Mouse (Mus musculus) thymus, adult 2 months (tissue): ENCODE measurements at regions not wholly inside any gene's neighbourhood (a gene's known extent, or its start where the extent isn't known, plus 50 kb on each side); places are given as distances from the start of the nearest gene placed in this dataset.
"Not testable (repeated sequence)": the region's sequence is repeated elsewhere in the genome, so short reads cannot be mapped to it uniquely, and the experiment has no call there.

Source experiments
- DNase-seq: peaks from one replicate; pipeline ENCODE4 v3.0.0; 2021
- H3K27ac ChIP-seq: fragments of 200-500 bp; 2 replicates; pipeline ENCODE4 v1.5.1; 2012; ENCODE audit warnings: low read length, control low read depth; ENCODE audit not compliant: control insufficient read depth, insufficient read depth
- H3K27me3 ChIP-seq: fragments of 200-500 bp; 2 replicates; pipeline ENCODE4 v1.6.1; 2012; ENCODE audit warnings: mild to moderate bottlenecking, low read length, moderate library complexity, mixed read lengths; ENCODE audit not compliant: control insufficient read depth, insufficient read depth
- H3K36me3 ChIP-seq: fragments of 200-500 bp; 2 replicates; pipeline ENCODE4 v1.6.1; 2012; ENCODE audit warnings: mild to moderate bottlenecking, low read length, moderate library complexity; ENCODE audit not compliant: control insufficient read depth, insufficient read depth
- H3K4me1 ChIP-seq: fragments of 200-500 bp; replicated peaks from 2 replicates; pipeline ENCODE4 v1.6.1; 2012; ENCODE audit warnings: low read length; ENCODE audit not compliant: control insufficient read depth, insufficient read depth
- H3K4me3 ChIP-seq: fragments of 200-500 bp; 2 replicates; pipeline ENCODE4 v1.5.1; 2012; ENCODE audit warnings: mild to moderate bottlenecking, low read length, control low read depth, moderate library complexity; ENCODE audit not compliant: control insufficient read depth, insufficient read depth
- CTCF ChIP-seq: fragments of 200-500 bp; IDR thresholded peaks from 2 replicates; pipeline ENCODE4 v1.5.1; 2012; ENCODE audit warnings: mild to moderate bottlenecking, control low read depth, low read length, moderate library complexity, borderline replicate concordance; ENCODE audit not compliant: control insufficient read depth, poor library complexity, insufficient read depth; ENCODE audit errors: extremely low read depth
- POLR2A ChIP-seq: fragments of 200-500 bp; IDR thresholded peaks from 2 replicates; pipeline ENCODE4 v1.6.1; 2012; ENCODE audit warnings: mild to moderate bottlenecking, low read length, control low read depth, moderate library complexity; ENCODE audit not compliant: control insufficient read depth, poor library complexity, insufficient read depth; ENCODE audit errors: extremely low read depth
- WGBS: fragments of 180-500 bp; shearing (Covaris S2); methylation state at CpG from one replicate; pipeline ENCODE4 v1.1.7; 2018; 5-methylcytosine and 5-hydroxymethylcytosine counted together

DNA sequence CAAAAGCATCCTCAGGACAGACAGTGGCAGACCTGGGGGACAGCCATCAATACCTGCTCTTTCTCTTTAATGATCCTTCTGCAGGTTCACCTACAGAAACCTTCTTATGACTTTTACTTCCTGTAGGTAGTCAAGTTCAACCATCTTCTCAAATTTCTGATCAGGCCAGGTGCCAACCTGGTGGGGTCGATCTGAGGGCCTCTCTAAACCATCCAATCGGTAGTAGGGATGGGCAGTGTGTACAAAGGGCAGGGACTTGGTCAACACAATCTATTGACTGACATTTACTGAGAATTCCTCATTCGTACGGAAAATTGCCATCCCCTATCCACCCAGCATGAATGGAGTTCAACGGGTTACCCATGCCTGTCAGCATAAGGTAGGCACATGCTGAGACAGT lies 74.8 kb upstream of the Alkbh8 start:
- DNase-seq: no peak
- WGBS: 86% methylated on average over 5 of the region's 5 CpGs
- Histone ChIP-seq H3K36me3 (no peaks in the 10 kb centered on the region), H3K27ac (no peak overlapping the region), H3K27me3 (no peaks in the 10 kb centered on the region), H3K4me3 (no peak overlapping the region), H3K4me1 (no peaks in the 10 kb centered on the region)
- TF ChIP-seq POLR2A (no peak), CTCF (no peak)

DNA sequence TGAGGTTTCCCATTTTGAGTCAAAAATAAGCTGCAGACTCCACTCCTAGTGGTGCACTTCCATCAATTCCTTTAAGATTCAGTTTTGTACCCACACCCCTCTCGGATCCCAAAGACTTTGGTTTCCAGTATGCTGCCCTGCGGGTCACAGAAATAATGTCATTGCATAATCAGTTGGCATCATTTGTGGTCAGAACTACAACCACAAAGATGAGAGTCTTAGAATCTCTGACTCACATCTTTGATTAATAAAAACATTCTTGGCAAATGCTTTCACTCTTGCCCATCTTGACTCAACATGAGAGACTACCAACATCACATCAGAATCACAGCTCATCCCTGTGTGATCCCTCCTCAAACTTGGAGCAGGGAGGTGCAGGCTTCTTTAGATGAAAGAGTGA lies 74.1 kb upstream of the Alkbh8 start:
- H3K4me1 ChIP-seq: no peaks in the 10 kb centered on the region
- no peak overlapping the region for H3K4me3 ChIP-seq
- DNase-seq: no peak
- WGBS: 84% methylated on average over 2 of the region's 2 CpGs
- no peaks in the 10 kb centered on the region for H3K27me3 ChIP-seq
- H3K36me3 ChIP-seq: no peaks in the 10 kb centered on the region
- no peak overlapping the region for H3K27ac ChIP-seq
- TF ChIP-seq CTCF (no peak), POLR2A (no peak)

DNA sequence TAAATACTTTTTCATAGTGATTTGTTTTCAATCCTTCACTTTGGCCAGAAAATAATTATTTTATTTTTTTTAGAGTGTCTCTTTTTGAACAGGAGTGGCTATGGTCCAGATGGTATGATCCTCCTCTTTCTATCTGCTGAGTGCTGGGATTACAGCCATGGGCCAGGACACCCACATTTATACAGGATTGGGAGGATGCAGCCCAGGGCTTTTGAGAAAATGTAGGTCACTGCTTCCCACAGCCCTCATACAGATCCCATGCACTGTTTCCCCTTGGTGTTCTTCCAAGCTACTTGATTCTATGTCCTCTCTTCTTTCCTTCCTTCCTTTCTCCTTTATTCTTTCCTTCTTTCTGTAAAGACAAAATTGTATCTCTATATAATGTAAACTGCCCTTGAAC lies 70.5 kb upstream of the Alkbh8 start:
- no peak for DNase-seq
- TF ChIP-seq CTCF (no peak), POLR2A (no peak)
- Histone ChIP-seq H3K27me3 (no peaks in the 10 kb centered on the region), H3K36me3 (no peaks in the 10 kb centered on the region), H3K27ac (no peak overlapping the region), H3K4me3 (no peak overlapping the region), H3K4me1 (no peaks in the 10 kb centered on the region)

DNA sequence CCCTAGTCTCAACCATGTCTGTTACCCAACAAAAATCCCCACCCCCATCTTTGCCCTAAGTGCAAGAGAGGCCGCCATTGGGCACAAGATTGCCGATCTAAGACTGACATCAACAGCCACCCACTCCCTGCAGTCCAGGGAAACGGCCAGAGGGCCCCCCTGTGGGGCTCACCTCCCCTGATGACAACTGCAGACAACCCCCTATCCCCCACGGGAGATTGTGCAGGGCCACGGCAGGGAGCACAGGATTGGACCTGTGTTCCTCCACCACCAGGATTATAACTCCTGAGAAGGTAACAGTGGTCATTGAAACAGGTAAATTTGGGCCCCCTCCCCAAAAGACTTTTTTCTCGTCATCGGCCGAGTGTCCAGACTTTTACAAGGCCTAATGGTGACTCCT lies 54.4 kb upstream of the Alkbh8 start:
- H3K36me3 ChIP-seq, H3K27me3 ChIP-seq, DNase-seq, H3K27ac ChIP-seq, H3K4me3 ChIP-seq, H3K4me1 ChIP-seq: not testable (repeated sequence)
- 88% methylated on average over 8 of the region's 8 CpGs for WGBS

DNA sequence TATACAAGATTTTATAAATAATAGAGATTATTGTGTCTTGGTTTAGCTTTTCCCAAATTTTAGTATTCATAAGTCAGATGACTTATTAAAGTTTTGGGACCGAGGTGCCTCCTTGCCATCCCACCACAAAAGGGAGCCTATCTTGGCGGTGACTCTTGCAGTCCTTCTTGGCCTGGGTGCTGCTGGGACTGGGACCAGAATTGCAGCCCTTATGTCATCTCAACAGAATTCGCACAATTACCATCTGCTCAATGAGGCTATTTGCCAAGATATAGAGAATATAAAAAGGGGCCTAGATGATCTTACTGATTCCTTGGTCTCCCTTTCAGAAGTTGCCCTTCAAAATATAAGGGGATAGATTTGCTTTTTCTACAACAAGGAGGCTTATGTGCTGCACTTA lies 53.0 kb upstream of the Alkbh8 start:
- not testable (repeated sequence) for H3K4me3 ChIP-seq, H3K27me3 ChIP-seq, H3K4me1 ChIP-seq, DNase-seq, H3K36me3 ChIP-seq, H3K27ac ChIP-seq
- 92% methylated on average over 3 of the region's 3 CpGs for WGBS

DNA sequence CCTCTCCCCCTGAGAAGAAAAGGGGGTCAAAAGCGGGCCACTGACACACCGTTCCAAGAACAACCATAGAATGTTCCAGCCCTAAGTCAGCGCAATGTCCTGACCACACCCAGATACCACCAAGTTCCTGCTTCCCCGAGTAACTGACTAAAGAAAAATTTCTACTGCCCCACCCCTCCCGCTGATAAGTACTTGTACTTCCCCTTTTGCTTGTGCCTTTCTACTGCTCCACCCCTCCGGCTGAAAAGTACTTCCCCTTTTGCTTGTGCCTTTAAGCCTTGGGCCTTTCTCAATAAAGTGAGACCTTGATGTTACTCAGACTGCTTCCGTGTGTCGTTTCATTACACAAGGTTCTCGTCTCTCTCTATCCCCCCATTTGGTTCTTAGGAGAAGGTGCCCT lies 51.6 kb upstream of the Alkbh8 start:
- H3K4me3 ChIP-seq, H3K4me1 ChIP-seq, H3K36me3 ChIP-seq, H3K27ac ChIP-seq, H3K27me3 ChIP-seq, DNase-seq: not testable (repeated sequence)
- WGBS: 88% methylated on average over 9 of the region's 9 CpGs
